Mouse (Mus musculus) kidney, embryonic 14.5 days (tissue): Measurements from ENCODE around the gene Fuca1. TPM values are rescaled to one million over a fixed set of nuclear protein-coding genes. Genes with fewer than 3 reads are reported as not detected.

Experiments
- ATAC-seq: fragments of 200-750 bp; cut with Nextera tagmentation; 2 replicates; pipeline ENCODE4 v1.8.0; 2017; ENCODE audit warnings: moderate number of reproducible peaks, mild to moderate bottlenecking, moderate TSS enrichment, moderate library complexity; ENCODE audit not compliant: low FRiP score, low TSS enrichment
- H3K27ac ChIP-seq: fragments of 300-500 bp; sonication (generic); 2 replicates; pipeline ENCODE4 v1.5.1; 2014; ENCODE audit warnings: low read depth, mild to moderate bottlenecking, low read length, moderate library complexity, mixed read lengths
- H3K27me3 ChIP-seq: fragments of 300-500 bp; sonication (generic); 2 replicates; pipeline ENCODE4 v1.6.1; 2014; ENCODE audit warnings: mild to moderate bottlenecking, low read length; ENCODE audit not compliant: control insufficient read depth, insufficient read depth
- H3K36me3 ChIP-seq: fragments of 300-500 bp; sonication (generic); 2 replicates; pipeline ENCODE4 v1.6.1; 2014; ENCODE audit warnings: low read length, mixed read lengths; ENCODE audit not compliant: control insufficient read depth, insufficient read depth
- H3K4me1 ChIP-seq: fragments of 300-500 bp; sonication (generic); 2 replicates; pipeline ENCODE4 v1.6.1; 2014; ENCODE audit warnings: low read length, mixed read lengths; ENCODE audit not compliant: control insufficient read depth, insufficient read depth
- H3K4me2 ChIP-seq: fragments of 300-500 bp; sonication (generic); replicated peaks from 2 replicates; pipeline ENCODE4 v1.6.1; 2014; ENCODE audit warnings: low read depth, mild to moderate bottlenecking, low read length
- H3K4me3 ChIP-seq: fragments of 300-500 bp; sonication (generic); 2 replicates; pipeline ENCODE4 v1.5.1; 2014; ENCODE audit warnings: mild to moderate bottlenecking, low read length
- H3K9ac ChIP-seq: fragments of 300-500 bp; sonication (generic); 2 replicates; pipeline ENCODE4 v1.6.1; 2014; ENCODE audit warnings: low read depth, mild to moderate bottlenecking, low read length, moderate library complexity
- H3K9me3 ChIP-seq: fragments of 300-500 bp; sonication (generic); 2 replicates; pipeline ENCODE4 v1.6.1; 2016; ENCODE audit warnings: low read length; ENCODE audit not compliant: control insufficient read depth
- WGBS: fragments of 180-500 bp; shearing (Covaris S2); extraction: QIAGEN DNeasy Blood & Tissue Kit; methylation state at CpG from one replicate; pipeline ENCODE4 v1.1.7; 2014; 5-methylcytosine and 5-hydroxymethylcytosine counted together
- polyA plus RNA-seq: library from polyadenylated mRNA; unstranded; fragments of >200 nt; fragmentation: Nextera tagmentation; extraction: Ambion mirVana; gene quantifications from 2 replicates; pipeline ENCODE4 v1.2.1, GENCODE M21; 2014

The Fuca1 gene
- polyA plus RNA-seq, 1 experiment from 2014 or later: 69.2 TPM

GRCm38 (mm10) chr4:135984556-135984955 is 64.0 kb downstream of the Fuca1 start:
- Histone ChIP-seq H3K9ac (no peak overlapping the region), H3K4me2 (no peak overlapping the region), H3K9me3 (no peaks in the 10 kb centered on the region), H3K27me3 (no peaks in the 10 kb centered on the region), H3K27ac (no peak overlapping the region), H3K4me1 (peaks cover 9% of the 10 kb centered on the region), H3K36me3 (peaks cover 19% of the 10 kb centered on the region; the same call in 1 of the 2 replicates), H3K4me3 (no peak overlapping the region)
- no peak for ATAC-seq
- WGBS: 85% methylated on average over 5 of the region's 5 CpGs

GRCm38 (mm10) chr4:135985193-135985592 is 64.7 kb downstream of the Fuca1 start:
- no peaks in the 10 kb centered on the region for H3K9me3 ChIP-seq
- no peak overlapping the region for H3K9ac ChIP-seq
- H3K4me2 ChIP-seq: no peak overlapping the region
- WGBS: 90% methylated on average over 5 of the region's 5 CpGs
- no peak for ATAC-seq
- H3K27me3 ChIP-seq: no peaks in the 10 kb centered on the region
- H3K36me3 ChIP-seq: peaks cover 19% of the 10 kb centered on the region; the same call in 1 of the 2 replicates
- peaks cover 9% of the 10 kb centered on the region for H3K4me1 ChIP-seq
- H3K27ac ChIP-seq: no peak overlapping the region
- no peak overlapping the region for H3K4me3 ChIP-seq

- WGBS: 89% methylated on average over 7 of the region's 7 CpGs
- Histone ChIP-seq H3K9me3 (no peaks in the 10 kb centered on the region), H3K9ac (peak overlapping the region; percentile 96; the same call in 1 of the 2 replicates), H3K4me2 (peak overlapping the region; percentile 77), H3K4me3 (peak overlapping the region; percentile 88), H3K27me3 (no peaks in the 10 kb centered on the region), H3K27ac (no peak overlapping the region), H3K4me1 (peaks cover 9% of the 10 kb centered on the region), H3K36me3 (peaks cover 19% of the 10 kb centered on the region; the same call in 1 of the 2 replicates)
- ATAC-seq: no peak
These were observed 65.2 kb downstream of the Fuca1 start for GRCm38 (mm10) chr4:135985769-135986168.

DNA sequence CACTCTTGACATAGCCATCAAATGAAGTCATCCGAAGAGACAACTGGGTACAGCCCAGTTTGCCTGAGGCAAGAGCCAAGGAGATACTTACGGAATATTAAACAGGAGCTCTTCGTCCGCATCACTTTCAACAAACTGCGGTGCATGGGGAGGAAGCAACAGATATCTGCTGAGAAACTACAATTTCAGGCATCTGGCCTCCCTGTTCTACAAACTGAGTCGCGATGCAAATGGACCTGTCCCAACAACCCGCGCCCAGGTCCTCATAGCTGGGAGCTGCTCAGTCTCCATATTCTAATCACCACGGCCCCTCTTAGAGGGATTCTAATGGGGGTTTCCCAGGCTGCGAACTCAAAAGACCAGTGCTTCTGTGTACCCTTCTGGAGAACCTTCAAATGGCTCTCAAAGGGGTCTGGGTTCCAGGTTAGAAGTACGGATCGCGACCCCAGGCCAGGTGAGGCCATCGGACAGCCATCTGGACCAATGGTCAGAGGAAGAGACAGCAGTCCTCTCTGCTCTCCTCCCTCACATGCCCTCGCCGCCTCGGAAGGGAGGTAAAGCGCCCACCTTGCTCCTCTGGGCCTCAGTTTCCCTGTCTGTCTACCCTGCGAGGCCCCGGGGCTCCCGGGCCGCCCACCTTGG is 65.9 kb downstream of the Fuca1 start:
- peak overlapping the region; percentile 68; the same call in 1 of the 2 replicates for H3K27ac ChIP-seq
- ATAC-seq: no peak
- H3K36me3 ChIP-seq: peaks cover 19% of the 10 kb centered on the region; the same call in 1 of the 2 replicates
- H3K4me3 ChIP-seq: peak overlapping the region; percentile 88
- 6% methylated on average over 23 of the region's 23 CpGs for WGBS
- H3K4me2 ChIP-seq: peak overlapping the region; percentile 77
- H3K9ac ChIP-seq: peak overlapping the region; percentile 96
- H3K9me3 ChIP-seq: no peaks in the 10 kb centered on the region
- peaks cover 9% of the 10 kb centered on the region for H3K4me1 ChIP-seq
- H3K27me3 ChIP-seq: no peaks in the 10 kb centered on the region

DNA sequence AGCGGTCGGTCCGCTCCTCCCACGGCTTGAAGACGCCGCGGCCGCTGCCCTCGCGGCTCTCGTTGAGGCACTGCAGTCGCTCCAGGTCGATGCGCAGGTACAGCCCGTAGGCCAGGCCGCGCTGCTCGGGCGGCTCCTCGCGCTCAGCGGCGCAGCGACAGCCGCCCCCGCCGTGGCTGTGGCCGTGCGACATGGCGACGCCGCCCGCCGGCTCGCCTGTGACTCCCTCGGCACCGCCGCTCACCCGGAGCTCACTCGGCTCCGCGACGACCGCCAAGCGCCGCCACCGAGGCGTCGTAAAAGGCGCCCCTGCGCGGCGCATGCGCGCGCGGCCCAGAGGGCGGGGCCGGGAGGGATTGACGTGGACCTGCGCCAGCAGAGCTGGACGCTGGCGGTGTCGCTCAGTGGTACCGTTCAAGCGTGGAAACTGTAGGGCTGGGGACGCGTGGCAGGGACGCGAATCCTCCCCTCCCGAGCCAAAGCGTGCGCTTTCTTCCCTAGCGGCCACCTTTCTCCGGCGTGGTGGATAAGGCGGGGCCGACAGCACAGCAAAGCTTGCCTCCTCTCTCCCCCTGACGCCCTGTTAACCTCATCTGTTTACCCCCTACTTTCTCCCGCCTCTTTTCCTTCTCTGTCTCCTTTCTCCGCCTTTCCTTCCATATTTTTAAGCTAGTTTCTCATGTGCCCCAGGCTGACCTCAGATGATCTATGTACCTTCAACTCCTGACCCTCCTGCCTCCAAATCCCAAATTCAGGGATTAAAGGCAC is 66.6 kb downstream of the Fuca1 start, which contains the start of gene Pithd1:
Gene Pithd1 (minus strand): TSS at position 322 of the 768 bp plus-strand sequence.
- Histone ChIP-seq H3K36me3 (peaks cover 17% of the 10 kb centered on the region; the same call in 1 of the 2 replicates), H3K4me2 (peak within 1 kb of the TSS; percentile 77), H3K4me3 (peak within 1 kb of the TSS; percentile 88), H3K9ac (peak within 1 kb of the TSS; percentile 96), H3K9me3 (no peaks in the 10 kb centered on the region), H3K27ac (peak within 1 kb of the TSS; percentile 86), H3K27me3 (no peaks in the 10 kb centered on the region), H3K4me1 (peaks cover 9% of the 10 kb centered on the region)
- under 1% methylated on average over 65 of the region's 81 CpGs for WGBS
- peak; percentile 94 for ATAC-seq

- Histone ChIP-seq H3K4me3 (peak overlapping the region; percentile 88), H3K27ac (peak overlapping the region; percentile 86), H3K27me3 (no peaks in the 10 kb centered on the region), H3K4me2 (peak overlapping the region; percentile 77), H3K4me1 (peaks cover 9% of the 10 kb centered on the region), H3K9ac (peak overlapping the region; percentile 96; the same call in 1 of the 2 replicates), H3K9me3 (no peaks in the 10 kb centered on the region), H3K36me3 (peaks cover 17% of the 10 kb centered on the region; the same call in 1 of the 2 replicates)
- 63% methylated on average over 9 of the region's 9 CpGs for WGBS
- no peak for ATAC-seq
These were observed 67.2 kb downstream of the Fuca1 start for GRCm38 (mm10) chr4:135987714-135988113.

Other genes with a start within 250 kb of the Fuca1 start
- 0.46 and 1.1 TPM in 2 replicates for gene Ifnlr1, start 234.4 kb upstream of the Fuca1 start, polyA plus RNA-seq
- gene Il22ra1, start 192.6 kb upstream of the Fuca1 start, polyA plus RNA-seq: not detected in 2 replicates
- gene Myom3, start 161.0 kb upstream of the Fuca1 start, polyA plus RNA-seq: 0.06 and 0.35 TPM in 2 replicates
- gene Srsf10, start 65.0 kb upstream of the Fuca1 start, polyA plus RNA-seq: 334 and 342 TPM in 2 replicates
- 174 and 209 TPM in 2 replicates for gene Pnrc2, start 46.9 kb upstream of the Fuca1 start, polyA plus RNA-seq
- 0.10 and 0.45 TPM in 2 replicates for gene Cnr2, start 25.3 kb upstream of the Fuca1 start, polyA plus RNA-seq
- gene Hmgcl, start 25.7 kb downstream of the Fuca1 start, polyA plus RNA-seq: 81.1 and 81.3 TPM in 2 replicates
- gene Gale, start 43.0 kb downstream of the Fuca1 start, polyA plus RNA-seq: 29.0 and 31.3 TPM in 2 replicates
- 133 and 140 TPM in 2 replicates for gene Lypla2, start 51.9 kb downstream of the Fuca1 start, polyA plus RNA-seq
- gene Pithd1, start 66.5 kb downstream of the Fuca1 start, polyA plus RNA-seq: 49.0 and 62.1 TPM in 2 replicates
- 31.5 and 43.7 TPM in 2 replicates for gene Eloa, start 101.0 kb downstream of the Fuca1 start, polyA plus RNA-seq
- gene Rpl11, start 132.7 kb downstream of the Fuca1 start, polyA plus RNA-seq: 527 and 692 TPM in 2 replicates
- gene Id3, start 222.8 kb downstream of the Fuca1 start, polyA plus RNA-seq: 848 and 979 TPM in 2 replicates